Mouse (Mus musculus) lung, postnatal 10 days (tissue): ENCODE results near the gene Ugt1a9.
A peak's percentile ranks its signal among the peaks of the same experiment; 100 is the strongest.

Source experiments
- DNase-seq: peaks from one replicate; pipeline ENCODE4 v3.0.0; 2021

Ugt1a9 gene

GRCm38 (mm10) chr1:88262961-88263360 lies 192.4 kb downstream of the Ugt1a9 start:
- DNase-seq: peak; percentile 22

GRCm38 (mm10) chr1:88263778-88264177 lies 193.2 kb downstream of the Ugt1a9 start:
- no peak for DNase-seq

GRCm38 (mm10) chr1:88264237-88264868 lies 193.8 kb downstream of the Ugt1a9 start:
- DNase-seq: no peak

- peak; percentile 56 for DNase-seq
These were observed 194.3 kb downstream of the Ugt1a9 start for GRCm38 (mm10) chr1:88264869-88265240.

GRCm38 (mm10) chr1:88266123-88266522 lies 195.5 kb downstream of the Ugt1a9 start:
- no peak for DNase-seq

GRCm38 (mm10) chr1:88267489-88267888 lies 196.9 kb downstream of the Ugt1a9 start:
- no peak for DNase-seq

- no peak for DNase-seq
These were observed 197.5 kb downstream of the Ugt1a9 start for GRCm38 (mm10) chr1:88268070-88268469.
